Comparison of ENCODE assay signal across 20 mouse cellular contexts in the genomic region with DNA sequence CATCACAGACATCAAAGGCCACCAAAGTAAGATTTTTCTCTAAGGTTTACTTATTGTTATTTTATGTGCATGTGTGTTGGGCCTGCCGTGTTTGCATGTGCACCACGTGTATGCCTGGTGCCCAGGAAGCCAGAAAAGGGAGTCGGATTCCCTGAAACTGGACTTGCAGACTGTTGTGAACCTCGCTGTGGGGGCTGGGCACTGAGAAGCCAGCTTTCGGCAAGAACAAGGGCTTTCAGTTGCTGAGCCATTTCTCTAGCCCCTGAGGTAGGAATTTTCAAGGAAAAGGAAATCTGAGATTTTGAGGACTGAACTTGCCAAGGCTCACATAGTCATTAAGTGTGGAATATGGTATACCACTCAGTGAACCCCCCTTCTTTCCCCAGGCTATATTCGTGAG. TPM values are rescaled to one million over a fixed set of nuclear protein-coding genes. Genes with fewer than 3 reads are reported as not detected.
A peak's percentile ranks its signal among the peaks of the same experiment; 100 is the strongest.
DNase-seq lines count a peak whose midpoint lies in the region; ATAC-seq lines count a peak whose summit lies in the region.
"Had no signal": no experiment of that assay in that cellular context is flagged by ENCODE, and none has a peak within 500 bp of the region (broad histone marks: within the 10 kb centered on the region; RNA-seq: fewer than 3 reads in every experiment).

No protein-coding gene starts in this region.

- peaks cover 9% of the 10 kb centered on the region; the same call in 1 of the 2 replicates for H3K4me1 ChIP-seq in hindbrain, embryonic 14.5 days (replicated peaks; ENCODE audit: control insufficient read depth, insufficient read depth, low read length)
- peaks cover 15% of the 10 kb centered on the region for H3K4me1 ChIP-seq in hindbrain, embryonic 12.5 days
- peaks cover 12% of the 10 kb centered on the region; the same call in 1 of the 2 replicates for H3K4me1 ChIP-seq in neural tube, embryonic 13.5 days (replicated peaks)
- peaks cover 28% of the 10 kb centered on the region for H3K4me1 ChIP-seq in forebrain, embryonic 15.5 days
- H3K4me1 ChIP-seq in limb, embryonic 12.5 days (replicated peaks), result peaks cover 38% of the 10 kb centered on the region

- DNase-seq in hindbrain, embryonic 14.5 days (ENCODE audit: low spot score), result no peak
- no peak for DNase-seq in neural tube, embryonic 10.5 days (ENCODE audit: extremely low spot score, low spot score)
- no peak for DNase-seq in kidney, adult 11 months
- DNase-seq in B cell, adult 2 months, result no peak
- DNase-seq: adrenal gland, postnatal 36 days; cerebellum, adult 8-10 months; heart, adult 2 months; kidney, adult 8-10 months; kidney, postnatal 36 days; liver, embryonic 13.5 days; thymus, postnatal 4 days had no signal

- no peaks in the 10 kb centered on the region for H3K9me3 ChIP-seq in hindbrain, embryonic 14.5 days (ENCODE audit: control insufficient read depth, low read length)
- no peaks in the 10 kb centered on the region for H3K9me3 ChIP-seq in hindbrain, embryonic 12.5 days (replicated peaks)
- H3K9me3 ChIP-seq in neural tube, embryonic 13.5 days, result no peaks in the 10 kb centered on the region
- no peaks in the 10 kb centered on the region for H3K9me3 ChIP-seq in forebrain, embryonic 15.5 days
- H3K9me3 ChIP-seq in limb, embryonic 12.5 days, result no peaks in the 10 kb centered on the region
- H3K9me3 ChIP-seq: embryonic facial prominence, embryonic 12.5 days; G1E; heart, embryonic 15.5 days; hindbrain, embryonic 15.5 days; liver, embryonic 13.5 days had no signal

- H3K36me3 ChIP-seq in hindbrain, embryonic 14.5 days (replicated peaks; ENCODE audit: control insufficient read depth, insufficient read depth), result no peaks in the 10 kb centered on the region
- H3K36me3 ChIP-seq in hindbrain, embryonic 12.5 days, result no peaks in the 10 kb centered on the region
- peaks cover 5% of the 10 kb centered on the region; the same call in 1 of the 2 replicates for H3K36me3 ChIP-seq in neural tube, embryonic 13.5 days
- no peaks in the 10 kb centered on the region for H3K36me3 ChIP-seq in forebrain, embryonic 15.5 days
- H3K36me3 ChIP-seq in limb, embryonic 12.5 days, result no peaks in the 10 kb centered on the region
- H3K36me3 ChIP-seq: embryonic facial prominence, embryonic 12.5 days; heart, embryonic 15.5 days; hindbrain, embryonic 15.5 days; liver, embryonic 13.5 days had no signal

- H3K4me2 ChIP-seq in hindbrain, embryonic 14.5 days (replicated peaks), result no peak overlapping the region
- no peak overlapping the region for H3K4me2 ChIP-seq in hindbrain, embryonic 12.5 days (replicated peaks)
- H3K4me2 ChIP-seq in neural tube, embryonic 13.5 days, result no peak overlapping the region
- no peak overlapping the region for H3K4me2 ChIP-seq in forebrain, embryonic 15.5 days (replicated peaks)
- H3K4me2 ChIP-seq in limb, embryonic 12.5 days, result no peak overlapping the region
- H3K4me2 ChIP-seq: embryonic facial prominence, embryonic 12.5 days; heart, embryonic 15.5 days; hindbrain, embryonic 15.5 days; liver, embryonic 13.5 days had no signal

- WGBS in hindbrain, embryonic 14.5 days, result 61% methylated on average over 6 of the region's 6 CpGs
- WGBS in hindbrain, embryonic 12.5 days, result 71% methylated on average over 6 of the region's 6 CpGs
- 68% methylated on average over 6 of the region's 6 CpGs for WGBS in neural tube, embryonic 13.5 days
- WGBS in forebrain, embryonic 15.5 days, result 64% methylated on average over 6 of the region's 6 CpGs
- WGBS in limb, embryonic 12.5 days, result 38% methylated on average over 6 of the region's 6 CpGs

- H3K27ac ChIP-seq in hindbrain, embryonic 14.5 days, result 0 out of 2 replicates have a peak overlapping the region, but pooled peaks have one; percentile 36
- H3K27ac ChIP-seq in hindbrain, embryonic 12.5 days, result no peak overlapping the region; the same call in 1 of the 2 replicates
- 0 out of 2 replicates have a peak overlapping the region, but pooled peaks have one; percentile 52 for H3K27ac ChIP-seq in neural tube, embryonic 13.5 days (replicated peaks)
- peak overlapping the region; percentile 68 for H3K27ac ChIP-seq in forebrain, embryonic 15.5 days (replicated peaks)
- peak overlapping the region; percentile 59; the same call in 1 of the 2 replicates for H3K27ac ChIP-seq in limb, embryonic 12.5 days
- H3K27ac ChIP-seq: embryonic facial prominence, embryonic 12.5 days; heart, adult 2 months; heart, embryonic 15.5 days; liver, embryonic 13.5 days had no signal

- no peak for ATAC-seq in hindbrain, embryonic 14.5 days (ENCODE audit: low FRiP score)
- no peak for ATAC-seq in hindbrain, embryonic 12.5 days (ENCODE audit: low FRiP score)
- ATAC-seq in neural tube, embryonic 13.5 days (ENCODE audit: low read depth), result no peak
- no peak for ATAC-seq in forebrain, embryonic 15.5 days (replicated peaks)
- ATAC-seq in limb, embryonic 12.5 days (ENCODE audit: insufficient number of reproducible peaks, insufficient read depth, low FRiP score, low TSS enrichment, low read depth), result no peak
- ATAC-seq: lung, postnatal 0 days had no signal

- no peak overlapping the region for H3K9ac ChIP-seq in hindbrain, embryonic 14.5 days
- no peak overlapping the region for H3K9ac ChIP-seq in hindbrain, embryonic 12.5 days
- H3K9ac ChIP-seq in neural tube, embryonic 13.5 days, result 0 out of 2 replicates have a peak overlapping the region, but pooled peaks have one; percentile 23
- H3K9ac ChIP-seq in forebrain, embryonic 15.5 days (replicated peaks), result no peak overlapping the region
- H3K9ac ChIP-seq in limb, embryonic 12.5 days (replicated peaks), result no peak overlapping the region
- H3K9ac ChIP-seq: embryonic facial prominence, embryonic 12.5 days; heart, embryonic 15.5 days; hindbrain, embryonic 15.5 days; liver, embryonic 13.5 days had no signal

- H3K4me3 ChIP-seq in hindbrain, embryonic 14.5 days (replicated peaks; ENCODE audit: low read length), result no peak overlapping the region
- H3K4me3 ChIP-seq in hindbrain, embryonic 12.5 days, result no peak overlapping the region
- no peak overlapping the region for H3K4me3 ChIP-seq in neural tube, embryonic 13.5 days
- no peak overlapping the region for H3K4me3 ChIP-seq in forebrain, embryonic 15.5 days
- no peak overlapping the region for H3K4me3 ChIP-seq in limb, embryonic 12.5 days (replicated peaks)
- H3K4me3 ChIP-seq: embryonic facial prominence, embryonic 12.5 days; heart, adult 2 months; heart, embryonic 15.5 days; hindbrain, embryonic 15.5 days; liver, embryonic 13.5 days had no signal

- H3K27me3 ChIP-seq in hindbrain, embryonic 14.5 days (ENCODE audit: control insufficient read depth, insufficient read depth, low read length), result no peaks in the 10 kb centered on the region
- no peaks in the 10 kb centered on the region for H3K27me3 ChIP-seq in hindbrain, embryonic 12.5 days
- H3K27me3 ChIP-seq in neural tube, embryonic 13.5 days, result no peaks in the 10 kb centered on the region
- H3K27me3 ChIP-seq in forebrain, embryonic 15.5 days, result no peaks in the 10 kb centered on the region
- H3K27me3 ChIP-seq in limb, embryonic 12.5 days, result no peaks in the 10 kb centered on the region
- H3K27me3 ChIP-seq: embryonic facial prominence, embryonic 12.5 days; heart, embryonic 15.5 days; hindbrain, embryonic 15.5 days; liver, embryonic 13.5 days had no signal

RNA-seq across cellular contexts. Expression of a gene that starts 34.6 kb away (rescaled TPM):
- 26.5 and 28.0 TPM in 2 replicates for polyA plus RNA-seq in hindbrain, embryonic 14.5 days (2014; fragmentation: Nextera tagmentation; extraction: Ambion mirVana)
- 28.4 and 29.7 TPM in 2 replicates for polyA plus RNA-seq in hindbrain, embryonic 12.5 days (2016; fragmentation: Nextera tagmentation; extraction: Ambion mirVana)
- 29.2 and 30.4 TPM in 2 replicates for polyA plus RNA-seq in neural tube, embryonic 13.5 days (2015; fragmentation: Nextera tagmentation; extraction: Ambion mirVana)
- 28.5 and 30.5 TPM in 2 replicates for polyA plus RNA-seq in forebrain, embryonic 15.5 days (2015; fragmentation: Nextera tagmentation; extraction: Ambion mirVana)
- 26.0 and 27.3 TPM in 2 replicates for polyA plus RNA-seq in limb, embryonic 12.5 days (2016; fragmentation: Nextera tagmentation; extraction: Ambion mirVana)

RNA-seq across cellular contexts. Expression of a gene that starts 34.7 kb away (rescaled TPM):
- polyA plus RNA-seq in hindbrain, embryonic 14.5 days (2014; fragmentation: Nextera tagmentation; extraction: Ambion mirVana), result 6.9 and 7.0 TPM in 2 replicates
- polyA plus RNA-seq in hindbrain, embryonic 12.5 days (2016; fragmentation: Nextera tagmentation; extraction: Ambion mirVana), result 13.2 and 13.6 TPM in 2 replicates
- polyA plus RNA-seq in neural tube, embryonic 13.5 days (2015; fragmentation: Nextera tagmentation; extraction: Ambion mirVana), result 9.0 and 10.2 TPM in 2 replicates
- polyA plus RNA-seq in forebrain, embryonic 15.5 days (2015; fragmentation: Nextera tagmentation; extraction: Ambion mirVana), result 8.5 and 9.3 TPM in 2 replicates
- 17.9 and 18.7 TPM in 2 replicates for polyA plus RNA-seq in limb, embryonic 12.5 days (2016; fragmentation: Nextera tagmentation; extraction: Ambion mirVana)

RNA-seq across cellular contexts. Expression of a gene that starts 39.2 kb away (rescaled TPM):
- polyA plus RNA-seq in hindbrain, embryonic 14.5 days (2014; fragmentation: Nextera tagmentation; extraction: Ambion mirVana), result 15.2 and 17.9 TPM in 2 replicates
- 9.2 and 10.0 TPM in 2 replicates for polyA plus RNA-seq in hindbrain, embryonic 12.5 days (2016; fragmentation: Nextera tagmentation; extraction: Ambion mirVana)
- 14.8 and 16.0 TPM in 2 replicates for polyA plus RNA-seq in neural tube, embryonic 13.5 days (2015; fragmentation: Nextera tagmentation; extraction: Ambion mirVana)
- 10.9 and 11.2 TPM in 2 replicates for polyA plus RNA-seq in forebrain, embryonic 15.5 days (2015; fragmentation: Nextera tagmentation; extraction: Ambion mirVana)
- polyA plus RNA-seq in limb, embryonic 12.5 days (2016; fragmentation: Nextera tagmentation; extraction: Ambion mirVana), result 5.8 and 6.1 TPM in 2 replicates
